Mouse (Mus musculus) stomach, embryonic 16.5 days (tissue): ENCODE measurements at regions not wholly inside any gene's neighbourhood (a gene's known extent, or its start where the extent isn't known, plus 50 kb on each side); places are given as distances from the start of the nearest gene placed in this dataset.
A peak's percentile ranks its signal among the peaks of the same experiment; 100 is the strongest.

Source experiments
- ATAC-seq: fragments of 200-750 bp; cut with Nextera tagmentation; 2 replicates; pipeline ENCODE4 v1.8.0; 2017; ENCODE audit warnings: moderate number of reproducible peaks, moderate TSS enrichment; ENCODE audit not compliant: insufficient read depth, low FRiP score
- H3K27ac ChIP-seq: fragments of 300-500 bp; sonication (generic); 2 replicates; pipeline ENCODE4 v1.5.1; 2014; ENCODE audit warnings: low read length
- H3K27me3 ChIP-seq: fragments of 300-500 bp; sonication (generic); 2 replicates; pipeline ENCODE4 v1.6.1; 2014; ENCODE audit warnings: low read length, control low read depth, mixed read lengths; ENCODE audit not compliant: control insufficient read depth, insufficient read depth
- H3K36me3 ChIP-seq: fragments of 300-500 bp; sonication (generic); 2 replicates; pipeline ENCODE4 v1.6.1; 2014; ENCODE audit warnings: low read length; ENCODE audit not compliant: control insufficient read depth, insufficient read depth
- H3K4me1 ChIP-seq: fragments of 300-500 bp; sonication (generic); 2 replicates; pipeline ENCODE4 v1.6.1; 2014; ENCODE audit warnings: low read length, control low read depth, mixed read lengths; ENCODE audit not compliant: control insufficient read depth, insufficient read depth
- H3K4me2 ChIP-seq: fragments of 300-500 bp; sonication (generic); 2 replicates; pipeline ENCODE4 v1.6.1; 2014; ENCODE audit warnings: low read depth, low read length, mixed read lengths
- H3K4me3 ChIP-seq: fragments of 300-500 bp; sonication (generic); replicated peaks from 2 replicates; pipeline ENCODE4 v1.5.1; 2014; ENCODE audit warnings: mild to moderate bottlenecking, low read length
- H3K9ac ChIP-seq: fragments of 300-500 bp; sonication (generic); 2 replicates; pipeline ENCODE4 v1.6.1; 2014; ENCODE audit warnings: low read length
- H3K9me3 ChIP-seq: fragments of 300-500 bp; sonication (generic); replicated peaks from 2 replicates; pipeline ENCODE4 v1.6.1; 2016; ENCODE audit warnings: low read length, control low read depth; ENCODE audit not compliant: control insufficient read depth
- WGBS: fragments of 180-500 bp; shearing (Covaris S2); extraction: QIAGEN DNeasy Blood & Tissue Kit; methylation state at CpG from one replicate; pipeline ENCODE4 v1.1.7; 2014; 5-methylcytosine and 5-hydroxymethylcytosine counted together

- H3K9me3 ChIP-seq = no peaks in the 10 kb centered on the region
- WGBS = 64% methylated on average over 2 of the region's 2 CpGs
- H3K4me3 ChIP-seq = no peak overlapping the region
- H3K36me3 ChIP-seq = no peaks in the 10 kb centered on the region
- H3K4me2 ChIP-seq = no peak overlapping the region
- H3K4me1 ChIP-seq = no peaks in the 10 kb centered on the region
- no peak overlapping the region for H3K9ac ChIP-seq
- no peak overlapping the region for H3K27ac ChIP-seq
- no peaks in the 10 kb centered on the region for H3K27me3 ChIP-seq
- no peak for ATAC-seq
Observed at GRCm38 (mm10) chr16:77835767-77836166, 233.9 kb upstream of the Gm11146 start.

- Histone ChIP-seq H3K9ac (no peak overlapping the region), H3K36me3 (no peaks in the 10 kb centered on the region), H3K9me3 (no peaks in the 10 kb centered on the region), H3K27ac (peak overlapping the region; percentile 82), H3K4me3 (no peak overlapping the region), H3K27me3 (no peaks in the 10 kb centered on the region), H3K4me1 (peaks cover 5% of the 10 kb centered on the region; the same call in 1 of the 2 replicates), H3K4me2 (no peak overlapping the region)
- 48% methylated on average over 4 of the region's 4 CpGs for whole genome bisulfite sequencing
- ATAC-seq = peak; percentile 82
Observed at GRCm38 (mm10) chr16:77827322-77828117, 225.6 kb upstream of the Gm11146 start.

- peak; percentile 66; the same call in 1 of the 2 replicates for ATAC-seq
- H3K4me1 ChIP-seq = no peaks in the 10 kb centered on the region
- WGBS = 53% methylated on average over 5 of the region's 5 CpGs
- H3K9ac ChIP-seq = no peak overlapping the region
- no peaks in the 10 kb centered on the region for H3K36me3 ChIP-seq
- H3K4me2 ChIP-seq = no peak overlapping the region
- H3K9me3 ChIP-seq = no peaks in the 10 kb centered on the region
- H3K27me3 ChIP-seq = no peaks in the 10 kb centered on the region
- H3K27ac ChIP-seq = no peak overlapping the region
- H3K4me3 ChIP-seq = no peak overlapping the region
Observed at GRCm38 (mm10) chr16:77799709-77800108, 197.8 kb upstream of the Gm11146 start.

GRCm38 (mm10) chr16:77796926-77797325 is 195.0 kb upstream of the Gm11146 start:
- H3K27me3 ChIP-seq = no peaks in the 10 kb centered on the region
- no peak overlapping the region for H3K9ac ChIP-seq
- no peaks in the 10 kb centered on the region for H3K4me1 ChIP-seq
- H3K4me3 ChIP-seq = no peak overlapping the region
- ATAC-seq = no peak
- no peak overlapping the region for H3K4me2 ChIP-seq
- 64% methylated on average over 4 of the region's 4 CpGs for WGBS
- no peaks in the 10 kb centered on the region for H3K9me3 ChIP-seq
- no peaks in the 10 kb centered on the region for H3K36me3 ChIP-seq
- no peak overlapping the region for H3K27ac ChIP-seq

- no peaks in the 10 kb centered on the region for H3K9me3 ChIP-seq
- H3K4me1 ChIP-seq = no peaks in the 10 kb centered on the region
- H3K9ac ChIP-seq = no peak overlapping the region
- ATAC-seq = no peak
- no peak overlapping the region for H3K4me2 ChIP-seq
- H3K36me3 ChIP-seq = no peaks in the 10 kb centered on the region
- no peak overlapping the region for H3K4me3 ChIP-seq
- H3K27me3 ChIP-seq = no peaks in the 10 kb centered on the region
- H3K27ac ChIP-seq = no peak overlapping the region
- 83% methylated on average over 5 of the region's 5 CpGs for WGBS
Observed at GRCm38 (mm10) chr16:77789652-77790051, 187.8 kb upstream of the Gm11146 start.

- no peak for ATAC-seq
Observed at GRCm38 (mm10) chr16:77789206-77789605, 187.3 kb upstream of the Gm11146 start.

GRCm38 (mm10) chr16:77788781-77789150 is 186.9 kb upstream of the Gm11146 start:
- 86% methylated on average over 6 of the region's 6 CpGs for WGBS
- Histone ChIP-seq H3K9me3 (no peaks in the 10 kb centered on the region), H3K4me2 (no peak overlapping the region), H3K27ac (no peak overlapping the region), H3K4me1 (no peaks in the 10 kb centered on the region), H3K27me3 (no peaks in the 10 kb centered on the region), H3K9ac (no peak overlapping the region), H3K4me3 (no peak overlapping the region), H3K36me3 (no peaks in the 10 kb centered on the region)
- no peak for ATAC-seq

More at GRCm38 (mm10) chr16:77789206-77789605, 187.3 kb upstream of the Gm11146 start:
- Histone ChIP-seq H3K9me3 (no peaks in the 10 kb centered on the region), H3K4me1 (no peaks in the 10 kb centered on the region), H3K27me3 (no peaks in the 10 kb centered on the region), H3K27ac (no peak overlapping the region), H3K36me3 (no peaks in the 10 kb centered on the region), H3K9ac (no peak overlapping the region), H3K4me2 (no peak overlapping the region), H3K4me3 (no peak overlapping the region)
- 81% methylated on average over 2 of the region's 2 CpGs for WGBS

- H3K27me3 ChIP-seq = no peaks in the 10 kb centered on the region
- no peaks in the 10 kb centered on the region for H3K9me3 ChIP-seq
- no peak overlapping the region for H3K9ac ChIP-seq
- H3K27ac ChIP-seq = no peak overlapping the region
- no peak for ATAC-seq
- no peaks in the 10 kb centered on the region for H3K36me3 ChIP-seq
- no peaks in the 10 kb centered on the region for H3K4me1 ChIP-seq
- 78% methylated on average over 20 of the region's 20 CpGs for WGBS
- no peak overlapping the region for H3K4me3 ChIP-seq
- no peak overlapping the region for H3K4me2 ChIP-seq
Observed at GRCm38 (mm10) chr16:77788041-77788780, 186.3 kb upstream of the Gm11146 start.

GRCm38 (mm10) chr16:77787025-77787424 is 185.1 kb upstream of the Gm11146 start:
- H3K36me3 ChIP-seq = no peaks in the 10 kb centered on the region
- no peaks in the 10 kb centered on the region for H3K9me3 ChIP-seq
- no peak overlapping the region for H3K27ac ChIP-seq
- no peaks in the 10 kb centered on the region for H3K4me1 ChIP-seq
- no peaks in the 10 kb centered on the region for H3K27me3 ChIP-seq
- H3K9ac ChIP-seq = no peak overlapping the region
- no peak overlapping the region for H3K4me2 ChIP-seq
- no peak overlapping the region for H3K4me3 ChIP-seq
- WGBS = 88% methylated on average over 5 of the region's 5 CpGs
- ATAC-seq = no peak
